Mouse (Mus musculus) CD4-positive, CD25-positive, alpha-beta regulatory T cell, adult 2 months (primary cell): ENCODE measurements around the gene Gm26602.

Source experiments
- DNase-seq: peaks from one replicate; pipeline ENCODE4 v3.0.0-alpha.2; 2012; ENCODE audit warnings: low read depth, low spot score

Gene Gm26602

DNA sequence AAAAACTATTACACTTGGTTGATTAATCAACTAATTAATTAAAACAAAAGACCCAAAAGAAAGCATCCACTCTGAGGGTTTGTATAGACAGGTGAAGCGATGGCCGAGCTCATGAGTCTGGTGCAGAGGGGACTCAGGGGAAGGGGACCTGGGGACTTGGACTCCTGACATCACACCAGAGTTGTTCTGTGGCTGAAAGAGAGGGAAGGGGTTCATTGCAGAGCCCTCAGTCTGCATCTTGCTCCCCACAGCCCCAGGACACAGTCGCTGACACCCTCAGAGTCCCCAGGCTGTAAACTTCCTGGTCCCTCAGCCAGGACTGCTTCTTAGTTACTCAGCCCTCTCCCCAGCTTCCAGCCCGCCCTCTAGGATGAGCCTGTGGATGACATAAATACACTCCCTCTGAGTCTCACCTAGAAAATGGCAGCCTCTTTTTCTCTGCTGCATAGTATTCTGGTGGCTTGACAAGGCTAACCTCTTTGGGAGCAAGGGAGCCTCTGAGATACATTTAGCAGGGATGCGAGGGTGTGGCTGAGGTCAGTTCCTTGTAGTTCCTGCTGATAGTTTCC is 7.0 kb downstream of the Gm26602 start:
- DNase-seq: no peak

DNA sequence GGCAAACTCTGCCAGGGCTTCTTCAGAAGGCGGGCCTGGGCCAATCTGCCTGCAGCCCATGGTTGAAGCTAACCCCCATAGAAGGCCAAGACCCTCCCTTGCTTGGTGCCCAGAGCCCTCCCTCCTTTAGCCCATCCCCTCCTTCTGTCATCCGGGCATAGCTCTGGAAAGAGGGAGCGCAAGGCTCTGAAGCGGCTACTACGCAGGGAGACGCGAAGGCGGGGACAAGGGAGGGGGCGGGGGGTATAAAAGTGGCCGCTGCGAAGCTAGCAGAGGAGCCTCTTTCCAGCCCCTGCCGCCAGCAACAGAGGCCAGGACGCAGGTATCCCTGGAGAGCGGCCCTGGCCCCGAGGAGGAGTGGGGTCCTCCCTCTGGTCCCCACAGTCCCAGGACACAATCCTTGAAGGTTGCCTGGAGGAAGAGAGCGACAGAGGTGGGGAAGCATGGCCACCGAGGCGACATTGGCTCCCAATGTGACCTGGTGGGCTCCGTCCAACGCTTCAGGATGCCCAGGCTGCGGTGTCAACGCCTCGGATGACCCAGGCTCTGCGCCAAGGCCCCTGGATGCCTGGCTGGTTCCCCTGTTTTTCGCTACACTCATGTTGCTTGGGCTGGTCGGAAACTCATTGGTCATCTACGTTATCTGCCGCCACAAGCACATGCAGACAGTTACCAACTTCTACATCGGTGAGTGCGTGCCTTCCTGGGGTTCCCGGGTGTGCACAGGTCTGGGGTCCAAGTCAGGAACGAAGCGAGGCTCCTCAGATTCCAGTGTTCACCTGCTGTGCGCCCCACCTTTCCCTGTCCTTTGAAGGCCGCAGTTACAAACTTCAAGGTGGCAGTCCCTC is 7.8 kb downstream of the Gm26602 start:
- DNase-seq: no peak

DNA sequence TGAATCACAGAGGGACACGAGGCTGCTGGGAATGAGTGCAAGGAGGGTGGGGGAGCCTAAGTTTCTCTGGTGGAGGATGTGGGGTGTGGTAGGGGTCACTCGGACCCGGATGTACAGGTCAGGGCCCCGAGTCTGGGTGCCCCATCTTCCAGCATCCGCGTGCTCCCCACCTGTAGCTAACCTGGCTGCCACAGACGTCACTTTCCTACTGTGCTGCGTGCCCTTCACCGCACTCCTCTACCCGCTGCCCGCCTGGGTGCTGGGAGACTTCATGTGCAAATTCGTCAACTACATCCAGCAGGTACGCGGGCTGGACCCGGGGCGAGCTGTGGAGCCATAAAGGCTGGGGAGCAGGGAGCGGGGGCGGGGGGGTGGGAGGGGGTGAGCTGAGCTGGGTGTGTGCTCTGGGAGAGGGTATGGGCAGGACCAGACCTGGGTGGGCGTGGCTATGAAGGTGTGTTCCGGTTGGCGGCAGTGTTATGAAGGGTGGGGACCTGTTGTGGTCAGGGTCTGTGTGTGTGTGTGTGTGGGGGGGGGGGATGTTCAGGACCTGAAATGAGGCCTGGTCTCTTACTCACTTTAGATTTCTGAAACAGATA is 8.7 kb downstream of the Gm26602 start:
- DNase-seq: peak; percentile 59

DNA sequence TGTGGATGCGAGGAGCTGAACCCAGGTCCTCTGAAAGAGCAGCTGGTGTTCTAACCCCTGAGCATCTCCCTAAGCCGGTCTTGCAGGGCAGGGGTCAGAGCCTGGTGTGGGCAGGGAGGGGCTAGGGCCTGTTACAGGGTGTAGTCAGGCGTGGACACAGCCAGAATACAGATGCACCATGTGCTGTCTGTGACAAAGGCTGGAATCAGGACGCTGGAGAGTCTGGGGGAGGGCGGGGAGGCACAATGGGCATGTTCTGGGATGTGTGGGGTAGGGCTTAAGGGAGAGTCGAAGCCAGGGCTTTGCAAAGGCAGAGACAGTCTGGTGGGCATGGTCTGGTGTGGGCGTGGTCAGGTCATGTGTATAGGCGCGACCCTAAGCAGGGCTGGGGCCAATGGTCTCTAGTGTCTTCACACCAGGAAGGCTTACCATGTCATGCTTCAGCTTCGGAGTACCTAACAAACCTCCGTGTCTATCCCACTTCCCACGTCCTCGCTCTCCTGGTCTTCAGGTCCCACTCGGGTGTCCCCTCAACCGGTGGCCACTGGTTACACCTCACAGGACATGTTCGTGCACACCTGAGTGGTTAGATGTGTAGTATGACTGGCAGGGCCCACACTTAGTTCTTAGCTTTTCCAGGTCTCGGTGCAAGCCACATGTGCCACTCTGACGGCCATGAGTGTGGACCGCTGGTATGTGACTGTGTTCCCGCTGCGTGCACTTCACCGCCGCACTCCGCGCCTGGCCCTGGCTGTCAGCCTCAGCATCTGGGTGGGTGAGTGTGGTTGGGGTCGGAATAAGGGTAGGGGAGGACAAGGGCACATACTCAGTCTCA is 9.6 kb downstream of the Gm26602 start:
- DNase-seq: no peak

DNA sequence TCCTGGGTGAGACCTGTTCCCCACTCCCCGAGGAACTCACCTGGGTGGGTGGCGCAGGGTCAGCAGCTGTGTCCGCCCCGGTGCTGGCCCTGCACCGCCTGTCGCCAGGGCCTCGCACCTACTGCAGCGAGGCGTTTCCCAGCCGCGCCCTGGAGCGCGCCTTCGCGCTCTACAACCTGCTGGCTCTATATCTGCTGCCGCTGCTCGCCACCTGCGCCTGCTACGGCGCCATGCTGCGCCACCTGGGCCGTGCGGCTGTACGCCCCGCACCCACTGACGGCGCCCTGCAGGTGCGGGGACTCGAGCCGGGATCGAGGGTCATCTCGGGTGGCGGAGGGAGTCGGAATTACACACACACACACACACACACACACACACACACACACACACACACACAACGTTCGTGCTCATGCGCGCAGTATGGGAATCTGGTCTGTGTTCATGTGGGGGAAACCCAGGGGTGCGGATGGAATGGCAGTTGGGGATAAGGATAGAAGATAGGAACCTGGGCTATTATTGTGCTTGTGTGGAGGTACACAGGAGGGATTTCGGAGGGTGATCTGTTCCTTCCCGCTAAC is 10.4 kb downstream of the Gm26602 start, which contains the start of gene R3hdm4:
Gene R3hdm4, minus strand, starts transcription at position 251 of the 578 bp plus-strand sequence.
- no peak for DNase-seq

DNA sequence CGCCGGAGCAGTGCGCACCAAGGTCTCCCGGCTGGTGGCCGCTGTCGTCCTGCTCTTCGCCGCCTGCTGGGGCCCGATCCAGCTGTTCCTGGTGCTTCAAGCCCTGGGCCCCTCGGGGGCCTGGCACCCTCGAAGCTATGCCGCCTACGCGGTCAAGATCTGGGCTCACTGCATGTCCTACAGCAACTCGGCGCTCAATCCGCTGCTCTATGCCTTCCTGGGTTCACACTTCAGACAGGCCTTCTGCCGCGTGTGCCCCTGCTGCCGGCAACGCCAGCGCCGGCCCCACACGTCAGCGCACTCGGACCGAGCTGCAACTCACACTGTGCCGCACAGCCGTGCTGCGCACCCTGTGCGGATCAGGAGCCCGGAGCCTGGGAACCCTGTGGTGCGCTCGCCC is 10.9 kb downstream of the Gm26602 start:
- no peak for DNase-seq

DNA sequence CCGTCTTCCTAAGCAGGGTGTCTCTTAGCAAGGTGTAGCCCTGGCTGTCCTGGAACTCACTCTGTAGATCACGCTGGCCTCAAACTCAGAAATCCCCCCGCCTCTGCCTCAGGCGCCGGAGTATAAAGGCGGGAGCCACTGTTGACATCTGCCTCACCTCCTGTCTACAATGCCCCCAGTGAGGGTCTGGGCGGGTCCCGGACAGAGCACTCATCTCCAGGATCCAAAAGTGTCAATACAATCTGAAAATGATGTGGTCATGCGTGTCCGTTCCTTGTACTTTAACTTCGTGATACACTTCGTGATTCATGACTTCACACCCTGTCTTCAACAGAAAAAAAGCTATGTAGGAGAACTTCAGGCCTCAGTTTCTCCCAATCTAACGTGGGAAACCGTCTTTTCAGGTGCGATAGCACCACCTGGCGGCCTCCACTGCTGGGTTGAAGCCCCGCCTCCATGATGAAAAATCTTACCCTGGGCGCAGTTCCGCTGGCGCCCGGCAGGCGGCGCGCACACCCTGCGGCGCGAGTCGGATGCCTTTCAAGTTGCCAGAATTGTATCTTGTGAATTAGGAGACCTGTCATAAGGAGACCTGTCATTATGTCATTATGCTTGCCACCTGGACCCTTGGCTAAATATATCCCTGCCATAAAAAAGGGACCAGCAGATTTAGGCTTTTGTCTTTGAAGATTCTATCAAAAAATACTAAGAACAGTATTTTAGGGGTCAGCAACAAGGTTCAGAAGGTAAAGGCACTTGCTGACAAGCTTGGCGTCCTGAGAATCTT is 14.5 kb downstream of the Gm26602 start:
- DNase-seq: peak; percentile 95

DNA sequence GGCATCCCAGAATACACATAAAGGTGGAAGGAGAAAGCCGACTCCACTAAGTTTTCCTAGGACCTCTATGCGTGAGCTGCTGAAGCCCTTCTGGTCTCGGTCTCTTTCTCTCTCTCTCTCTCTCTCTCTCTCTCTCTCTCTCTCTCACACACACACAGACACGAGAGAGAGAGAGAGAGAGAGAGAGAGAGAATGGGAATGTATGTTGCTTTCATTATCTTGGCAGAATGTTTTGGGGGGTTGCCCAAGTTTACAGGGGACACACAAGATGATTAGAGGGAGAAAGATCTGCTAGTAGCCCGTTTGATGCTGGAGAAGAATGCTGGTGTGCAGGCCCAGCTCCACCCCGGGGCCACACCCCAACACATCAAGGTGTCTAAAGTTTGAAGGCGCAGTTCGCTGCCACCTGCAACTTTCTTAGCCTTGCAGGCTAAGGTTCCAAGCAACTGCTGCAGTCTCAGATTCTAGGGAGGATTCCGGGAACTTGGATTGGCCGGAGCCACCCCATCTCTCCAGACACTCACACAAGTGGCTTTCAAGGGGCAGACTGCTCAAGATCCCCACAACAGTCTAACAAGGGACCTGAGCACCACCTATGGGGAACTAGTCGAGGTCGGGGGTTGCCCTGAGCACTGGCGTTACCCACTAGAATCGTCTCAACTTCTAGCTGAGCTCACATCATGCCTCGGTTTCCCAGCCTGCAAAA is 15.3 kb downstream of the Gm26602 start:
- peak; percentile 60 for DNase-seq

DNA sequence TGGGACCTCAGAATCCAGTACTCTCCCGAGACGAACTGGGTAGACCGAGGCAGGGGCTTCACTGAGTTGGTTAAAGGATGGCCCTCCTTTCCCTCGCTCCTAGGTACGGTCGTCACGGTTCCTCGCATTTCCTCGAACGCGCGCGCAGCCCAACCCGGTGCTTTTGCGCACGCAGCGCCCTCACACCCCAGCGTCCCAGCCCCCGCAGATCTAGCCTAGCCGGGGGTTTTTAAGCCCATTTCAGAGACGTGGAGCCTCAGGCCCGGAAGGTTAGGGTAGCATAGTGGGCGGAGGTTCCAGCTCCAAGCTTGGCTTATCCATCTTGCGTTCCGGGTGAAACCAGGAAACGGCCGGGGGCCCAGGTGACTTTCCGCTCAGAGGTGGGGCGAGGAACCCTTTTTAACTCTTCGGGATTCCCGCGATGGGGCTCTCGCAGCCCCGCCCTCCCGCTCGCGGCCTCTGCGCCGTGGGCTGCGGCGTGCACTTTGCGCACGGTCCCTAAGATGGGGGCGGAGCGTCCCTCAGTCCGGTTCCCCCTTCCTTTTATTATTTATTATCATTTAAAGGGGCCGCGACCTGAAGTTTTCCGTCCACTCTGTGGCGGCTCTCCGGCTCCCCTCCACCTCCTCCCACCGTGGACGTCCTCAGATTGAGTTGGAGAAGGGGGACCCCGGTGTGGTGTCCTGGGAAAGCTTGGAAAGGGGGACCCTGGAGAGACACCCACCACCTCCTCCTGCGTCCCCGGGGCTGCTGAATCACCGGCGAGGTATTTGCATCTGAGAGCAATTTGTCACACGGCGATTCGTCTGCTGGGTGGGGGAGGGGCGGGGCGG is 16.1 kb downstream of the Gm26602 start, which contains the start of gene Arid3a:
Gene Arid3a, plus strand, starts transcription at position 553 of the 833 bp plus-strand sequence.
- DNase-seq: peak; percentile 97

DNA sequence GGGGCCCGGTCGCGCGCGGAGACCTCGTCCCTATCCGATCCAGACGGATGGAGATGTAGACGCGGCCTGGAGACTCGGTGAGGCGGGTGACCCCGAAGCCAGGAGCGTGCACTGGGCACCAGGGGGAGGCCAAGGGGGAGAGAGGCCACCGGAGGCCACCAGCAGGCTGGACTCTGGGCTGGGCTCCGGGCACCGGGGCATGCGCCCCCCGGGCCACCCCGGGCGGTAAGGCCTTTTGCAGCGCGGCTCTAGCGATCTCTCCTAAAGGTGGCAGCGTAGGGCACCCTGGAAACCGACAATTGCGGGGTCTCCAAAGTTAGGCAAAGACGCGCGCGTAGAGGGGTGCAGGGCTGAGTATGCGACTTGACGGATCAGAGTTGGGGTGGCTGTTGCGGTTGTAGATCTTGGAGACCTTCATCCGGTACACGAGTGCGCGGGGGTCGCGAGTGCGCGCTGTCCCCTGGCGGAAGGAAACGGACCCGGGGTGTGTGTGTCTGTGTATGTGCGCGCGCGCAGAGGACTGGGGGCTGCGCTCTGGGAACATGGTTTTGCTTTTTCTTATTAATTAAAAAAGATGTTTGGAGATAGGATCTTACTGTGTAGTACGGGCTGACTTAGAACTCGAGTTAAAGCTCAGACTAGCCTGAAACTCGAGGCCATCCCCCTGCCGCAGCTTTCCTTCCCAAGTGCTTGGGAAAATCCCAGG is 16.8 kb downstream of the Gm26602 start:
- peak; percentile 65 for DNase-seq

DNA sequence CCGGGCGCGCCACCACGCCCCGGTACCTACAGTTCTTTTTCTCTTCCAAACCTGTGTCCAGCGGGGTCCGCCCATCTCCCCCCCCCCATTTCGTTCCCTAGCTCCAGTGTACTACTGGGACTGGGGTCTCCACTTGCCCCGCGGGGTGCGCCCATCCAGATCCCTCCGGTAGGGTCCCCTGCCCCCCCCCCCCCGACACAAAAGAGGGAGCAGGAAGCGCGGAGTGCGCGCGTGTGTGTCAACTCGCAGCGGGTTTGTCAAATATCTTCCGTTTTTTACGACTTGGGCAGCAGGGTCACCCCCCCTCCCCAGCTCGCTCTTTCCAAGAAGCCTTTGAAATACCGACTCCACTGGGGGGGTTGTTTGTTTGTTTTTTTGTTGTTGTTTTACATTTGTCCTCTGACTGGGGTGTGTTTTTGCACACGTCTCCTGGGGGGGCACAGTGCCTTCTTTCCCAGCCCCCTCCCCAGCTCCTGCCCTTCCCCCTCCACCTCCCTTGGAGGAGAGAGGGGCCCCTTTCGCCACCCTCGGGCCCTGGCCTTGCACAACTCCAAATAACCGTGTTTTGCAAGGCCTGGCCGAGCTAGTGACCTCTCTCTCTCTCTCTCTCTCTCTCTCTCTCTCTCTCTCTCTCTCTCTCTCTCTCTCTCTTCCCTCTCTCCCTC is 17.5 kb downstream of the Gm26602 start:
- DNase-seq: peak; percentile 63

DNA sequence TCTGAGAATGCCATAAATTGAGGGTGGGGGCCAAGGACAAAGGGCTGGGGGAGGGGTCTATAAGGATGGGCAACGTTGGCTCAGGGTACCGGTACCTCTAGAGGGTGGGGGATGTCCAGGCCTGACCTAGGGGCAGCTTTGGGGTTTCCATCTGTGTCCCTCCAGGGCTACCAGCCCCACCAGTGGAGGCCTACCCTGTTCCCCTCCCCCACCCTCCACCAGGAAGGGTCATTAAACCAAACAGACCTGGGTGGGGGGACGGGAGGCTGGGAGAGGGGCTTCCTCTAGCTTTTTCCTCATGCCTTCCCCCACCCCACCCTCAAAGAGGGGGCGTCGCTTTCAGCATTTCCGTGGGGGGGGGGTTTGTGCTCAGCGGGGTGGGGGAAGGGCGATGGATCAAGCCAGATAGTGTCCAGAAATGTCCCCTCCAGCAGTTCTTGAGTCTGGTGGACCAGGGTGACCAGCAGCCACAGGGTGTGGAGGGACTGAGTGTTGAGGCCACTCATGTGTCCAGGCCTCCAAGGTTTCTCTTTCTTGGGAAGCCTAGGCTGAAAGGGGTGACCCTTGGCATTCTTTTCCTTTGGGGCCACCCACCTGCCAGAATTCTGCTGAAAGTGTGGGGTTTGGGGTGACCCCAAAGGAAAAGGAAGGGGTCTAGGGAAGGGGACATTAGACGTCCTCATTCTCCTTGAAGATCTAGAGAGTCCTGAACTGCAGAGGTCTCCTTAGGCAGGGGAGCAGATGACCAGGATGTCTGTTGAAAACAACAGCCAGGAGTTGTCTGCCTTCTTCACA is 18.4 kb downstream of the Gm26602 start:
- no peak for DNase-seq

DNA sequence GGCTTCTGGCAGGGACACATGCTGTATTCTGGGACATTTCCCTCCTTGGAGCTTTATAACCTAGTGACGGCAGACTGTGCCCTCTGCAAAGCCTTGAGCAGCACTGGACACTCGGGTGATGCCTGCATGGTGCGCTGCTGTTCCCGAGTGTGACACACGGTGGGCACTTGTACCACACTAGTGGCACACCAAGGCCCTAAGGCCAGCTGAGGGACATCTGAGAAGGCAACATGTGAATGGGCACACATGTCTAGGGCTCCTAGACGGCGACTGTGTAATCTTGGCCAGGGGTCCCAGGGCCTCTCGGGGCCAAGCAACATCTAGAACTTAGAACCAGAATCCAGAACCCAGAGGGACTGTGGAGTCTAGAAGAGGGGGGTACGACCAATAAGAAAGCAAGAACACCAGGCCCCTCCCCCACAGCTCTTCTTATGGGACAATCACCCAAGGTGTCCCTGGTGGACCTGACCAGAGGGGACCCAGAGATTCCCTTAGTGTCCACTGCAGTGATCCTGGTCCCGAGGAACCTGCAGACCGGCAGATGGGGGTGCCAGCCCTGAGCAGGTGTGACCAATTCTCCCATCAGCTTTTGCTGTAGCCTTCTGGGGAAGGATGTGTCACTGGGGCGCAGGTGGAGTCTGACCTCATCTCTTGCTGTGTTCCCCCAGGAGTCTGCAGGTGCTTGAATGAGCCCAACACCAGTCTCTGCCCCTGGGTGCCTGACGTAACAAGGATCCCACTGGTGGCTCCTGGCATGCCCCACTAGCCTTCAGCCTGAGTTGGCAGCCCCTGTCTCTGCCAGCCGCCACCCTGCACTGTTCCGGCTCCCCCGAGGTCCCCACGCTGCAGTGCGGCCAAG is 19.5 kb downstream of the Gm26602 start:
- DNase-seq: no peak

DNA sequence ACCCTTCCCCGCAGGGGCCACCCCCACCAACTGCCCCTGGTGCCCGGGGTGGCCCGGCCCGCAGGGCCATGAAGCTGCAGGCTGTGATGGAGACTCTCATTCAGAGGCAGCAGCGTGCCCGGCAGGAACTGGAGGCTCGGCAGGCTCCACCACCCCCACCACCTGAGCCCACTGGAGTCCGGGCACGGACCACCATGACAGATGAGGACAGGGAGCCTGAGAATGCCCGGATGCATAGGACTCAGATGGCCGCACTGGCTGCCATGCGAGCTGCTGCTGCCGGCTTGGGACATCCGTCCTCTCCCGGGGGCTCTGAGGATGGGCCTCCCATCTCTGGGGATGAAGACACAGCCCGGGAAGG is 20.1 kb downstream of the Gm26602 start:
- no peak for DNase-seq

DNA sequence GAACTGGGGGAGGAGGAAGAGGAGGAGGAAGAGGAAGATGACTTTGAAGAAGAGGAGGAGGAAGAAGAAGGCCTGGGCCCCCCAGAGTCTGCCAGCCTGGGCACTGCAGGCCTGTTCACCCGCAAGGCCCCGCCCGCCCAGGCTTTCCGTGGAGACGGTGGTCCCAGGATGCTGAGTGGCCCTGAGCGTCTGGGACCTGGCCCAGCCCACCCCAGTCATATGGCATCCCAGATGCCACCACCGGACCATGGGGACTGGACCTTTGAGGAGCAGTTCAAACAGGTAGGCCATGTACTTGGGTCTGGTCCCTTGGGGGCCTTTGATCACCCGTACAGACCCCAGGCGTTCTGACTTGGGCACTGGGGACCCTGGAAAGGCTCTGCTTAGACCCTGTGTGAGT is 21.1 kb downstream of the Gm26602 start:
- no peak for DNase-seq

DNA sequence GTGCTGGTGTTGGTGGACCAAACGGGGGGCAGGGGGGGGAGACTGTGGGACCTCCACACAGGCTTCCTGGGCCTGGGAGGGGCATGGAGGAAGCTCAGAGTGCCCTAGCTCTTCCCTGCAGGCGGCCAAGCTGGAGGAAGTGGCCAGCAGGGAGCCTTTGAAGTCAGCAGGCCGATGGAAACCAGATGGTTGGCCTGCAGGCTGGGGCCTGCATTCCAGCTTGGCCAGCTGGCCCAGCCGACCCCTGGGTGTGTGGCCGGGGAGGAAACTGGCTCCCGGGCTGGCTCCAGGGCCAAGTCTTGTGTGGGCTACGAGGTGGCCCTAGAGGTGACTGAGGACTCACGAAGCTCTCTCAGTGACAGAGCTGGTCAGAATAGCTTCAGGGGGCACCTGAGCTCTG is 22.1 kb downstream of the Gm26602 start:
- no peak for DNase-seq
